In the genomic region with DNA sequence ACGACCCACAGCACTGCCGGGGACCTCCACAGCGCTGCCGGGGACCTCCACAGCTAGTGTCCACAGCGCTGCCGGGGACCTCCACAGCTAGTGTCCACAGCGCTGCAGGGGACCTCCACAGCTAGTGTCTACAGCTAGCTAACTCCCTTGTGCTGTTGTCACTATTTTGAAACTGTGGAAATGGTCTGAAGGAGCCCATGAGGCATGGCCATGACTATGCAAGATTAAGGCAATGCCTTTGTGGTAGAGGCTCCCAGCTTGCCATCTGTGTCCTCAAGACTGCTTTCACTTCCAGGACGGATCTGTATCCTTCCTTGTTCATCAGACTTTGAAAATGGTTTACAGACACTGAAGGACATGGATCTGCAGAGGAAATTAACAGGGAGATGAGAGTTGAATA, we compare ENCODE assay signal across 27 mouse cellular contexts.
DNase-seq lines count a peak whose midpoint lies in the region; ATAC-seq and TF ChIP-seq lines count a peak whose summit lies in the region.
"Had no signal": no experiment of that assay in that cellular context is flagged by ENCODE, and none has a peak within 500 bp of the region (broad histone marks: within the 10 kb centered on the region; RNA-seq: fewer than 3 reads in every experiment).

No protein-coding gene starts in this region.

- TF ChIP-seq POLR2A in bone marrow macrophage, adult 2 months (IDR thresholded peaks at IDR 0.05; ENCODE audit: borderline replicate concordance, low read depth, low read length): no peak

- no peak for DNase-seq in left cerebral cortex, adult 9 months (ENCODE audit: low spot score in 2 of 2)
- DNase-seq: adrenal gland, adult 8-10 months; adrenal gland, postnatal 36 days; cerebellum, adult 11 months; cerebellum, adult 2 months; cerebellum, adult 9-11 months; cerebellum, postnatal 25 days; embryo, embryonic 11 days; gastrocnemius, postnatal 25 days; heart, adult 2 months; heart, postnatal 14 days; heart, postnatal 4 days had no signal

- H3K4me3 ChIP-seq in bone marrow macrophage, adult 2 months (ENCODE audit: insufficient read depth, low read length): no peak overlapping the region
- H3K4me3 ChIP-seq in megakaryocyte, embryonic 14.5 days (replicated peaks): peak overlapping the region; percentile 57
- no peak overlapping the region for H3K4me3 ChIP-seq in intestine, embryonic 16.5 days (ENCODE audit: low read length)
- H3K4me3 ChIP-seq in kidney, embryonic 15.5 days (replicated peaks): no peak overlapping the region
- H3K4me3 ChIP-seq: embryonic facial prominence, embryonic 10.5 days; embryonic facial prominence, embryonic 13.5 days; erythroblast, embryonic 14.5 days; forebrain, embryonic 12.5 days; forebrain, embryonic 15.5 days; heart, adult 2 months; heart, embryonic 10.5 days; heart, embryonic 13.5 days; hindbrain, embryonic 12.5 days; hindbrain, embryonic 15.5 days had no signal

- TF ChIP-seq CTCF in bone marrow macrophage, adult 2 months (IDR thresholded peaks at IDR 0.05; ENCODE audit: low read depth, low read length): no peak

- no peaks in the 10 kb centered on the region for H3K36me3 ChIP-seq in megakaryocyte, embryonic 14.5 days (replicated peaks; ENCODE audit: low read length)
- H3K36me3 ChIP-seq in intestine, embryonic 16.5 days (ENCODE audit: control insufficient read depth, insufficient read depth, low read length): peaks cover 15% of the 10 kb centered on the region; the same call in 1 of the 2 replicates
- peaks cover 35% of the 10 kb centered on the region for H3K36me3 ChIP-seq in kidney, embryonic 15.5 days

- no peak overlapping the region for H3K4me2 ChIP-seq in intestine, embryonic 16.5 days (ENCODE audit: low read depth, low read length)
- no peak overlapping the region for H3K4me2 ChIP-seq in kidney, embryonic 15.5 days
- H3K4me2 ChIP-seq: embryonic facial prominence, embryonic 13.5 days; forebrain, embryonic 12.5 days; forebrain, embryonic 15.5 days; heart, embryonic 13.5 days; hindbrain, embryonic 12.5 days; hindbrain, embryonic 15.5 days had no signal

- peaks cover 14% of the 10 kb centered on the region for H3K27me3 ChIP-seq in megakaryocyte, embryonic 14.5 days (replicated peaks)
- H3K27me3 ChIP-seq in intestine, embryonic 16.5 days (replicated peaks; ENCODE audit: control insufficient read depth, insufficient read depth, low read length): no peaks in the 10 kb centered on the region
- H3K27me3 ChIP-seq in kidney, embryonic 15.5 days: no peaks in the 10 kb centered on the region
- H3K27me3 ChIP-seq: embryonic facial prominence, embryonic 13.5 days; forebrain, embryonic 12.5 days; forebrain, embryonic 15.5 days; heart, embryonic 13.5 days; hindbrain, embryonic 12.5 days; hindbrain, embryonic 15.5 days had no signal

- 94% methylated on average over 8 of the region's 8 CpGs for WGBS in intestine, embryonic 16.5 days
- WGBS in kidney, embryonic 15.5 days: 94% methylated on average over 8 of the region's 8 CpGs

- H3K9ac ChIP-seq in intestine, embryonic 16.5 days (ENCODE audit: low read depth, low read length): no peak overlapping the region
- no peak overlapping the region for H3K9ac ChIP-seq in kidney, embryonic 15.5 days
- H3K9ac ChIP-seq: embryonic facial prominence, embryonic 13.5 days; forebrain, embryonic 12.5 days; forebrain, embryonic 15.5 days; heart, embryonic 13.5 days; hindbrain, embryonic 12.5 days; hindbrain, embryonic 15.5 days had no signal

- H3K9me3 ChIP-seq in megakaryocyte, embryonic 14.5 days: no peaks in the 10 kb centered on the region
- no peaks in the 10 kb centered on the region for H3K9me3 ChIP-seq in intestine, embryonic 16.5 days (ENCODE audit: control insufficient read depth, low read length)
- H3K9me3 ChIP-seq in kidney, embryonic 15.5 days (replicated peaks): no peaks in the 10 kb centered on the region
- H3K9me3 ChIP-seq: embryonic facial prominence, embryonic 10.5 days; embryonic facial prominence, embryonic 13.5 days; forebrain, embryonic 12.5 days; forebrain, embryonic 15.5 days; heart, embryonic 10.5 days; heart, embryonic 13.5 days; hindbrain, embryonic 12.5 days; hindbrain, embryonic 15.5 days had no signal

- peaks cover 49% of the 10 kb centered on the region for H3K4me1 ChIP-seq in bone marrow macrophage, adult 2 months (ENCODE audit: control insufficient read depth, insufficient read depth, low read length)
- H3K4me1 ChIP-seq in megakaryocyte, embryonic 14.5 days: peaks cover 32% of the 10 kb centered on the region
- H3K4me1 ChIP-seq in intestine, embryonic 16.5 days (ENCODE audit: control insufficient read depth, insufficient read depth, low read length): no peaks in the 10 kb centered on the region
- no peaks in the 10 kb centered on the region for H3K4me1 ChIP-seq in kidney, embryonic 15.5 days
- H3K4me1 ChIP-seq: embryonic facial prominence, embryonic 10.5 days; embryonic facial prominence, embryonic 13.5 days; forebrain, embryonic 12.5 days; forebrain, embryonic 15.5 days; hindbrain, embryonic 12.5 days; hindbrain, embryonic 15.5 days had no signal

- H3K27ac ChIP-seq in bone marrow macrophage, adult 2 months (ENCODE audit: insufficient read depth, low read depth, low read length): peak overlapping the region; percentile 2
- H3K27ac ChIP-seq in intestine, embryonic 16.5 days (ENCODE audit: low read length): no peak overlapping the region
- H3K27ac ChIP-seq in kidney, embryonic 15.5 days: no peak overlapping the region
- H3K27ac ChIP-seq: embryonic facial prominence, embryonic 10.5 days; embryonic facial prominence, embryonic 13.5 days; forebrain, embryonic 12.5 days; forebrain, embryonic 15.5 days; heart, adult 2 months; heart, embryonic 10.5 days; heart, embryonic 13.5 days; hindbrain, embryonic 12.5 days; hindbrain, embryonic 15.5 days had no signal

- ATAC-seq in hematopoietic stem cell, adult 5-6 weeks (replicated peaks in 1 of 2; ENCODE audit: insufficient read depth in 1 of 2, low FRiP score in 2 of 2, low TSS enrichment in 1 of 2, low read depth in 1 of 2, poor library complexity in 2 of 2, severe bottlenecking in 2 of 2): peak; percentile 51 to 66; a peak in 3 of 4 replicates
- no peak for ATAC-seq in intestine, embryonic 16.5 days
- ATAC-seq in kidney, embryonic 15.5 days (replicated peaks; ENCODE audit: low FRiP score): no peak
- ATAC-seq: CD4-positive, CD25-positive, alpha-beta regulatory T cell, adult 4 months; forebrain, embryonic 15.5 days had no signal

Comparison
In these comparisons a context has a peak if more than half of its experiments do, and no peak if none do; other contexts are left out.
1. ATAC-seq: peak in hematopoietic stem cell, adult 5-6 weeks (2 of 2); none in intestine, embryonic 16.5 days (single experiment) and kidney, embryonic 15.5 days (single experiment).